ENCODE assay signal across 17 mouse cellular contexts in the genomic region with DNA sequence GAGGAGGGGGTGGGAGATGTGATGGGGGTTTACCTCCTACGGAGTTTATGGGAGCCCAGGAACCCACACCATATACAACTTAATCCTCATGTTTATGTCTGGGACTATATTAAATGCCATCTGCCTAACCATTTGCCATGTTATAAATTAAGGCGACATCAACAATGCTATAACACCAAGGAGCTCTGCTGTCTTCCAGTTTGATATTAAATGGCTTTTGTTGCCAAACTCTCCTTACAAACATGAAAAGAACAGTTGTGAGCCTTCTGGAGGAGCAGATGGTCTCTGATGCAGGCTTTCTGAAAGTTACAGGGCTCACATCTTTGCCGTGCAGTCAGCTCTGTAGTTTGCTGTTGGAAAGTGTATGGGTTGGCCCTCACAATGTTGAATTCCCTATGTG.
DNase-seq lines count a peak whose midpoint lies in the region; ATAC-seq and TF ChIP-seq lines count a peak whose summit lies in the region.
"Had no signal": no experiment of that assay in that cellular context is flagged by ENCODE, and none has a peak within 500 bp of the region (broad histone marks: within the 10 kb centered on the region; RNA-seq: fewer than 3 reads in every experiment).

No protein-coding gene starts in this region.

- no peak for TF ChIP-seq CTCF in brain, embryonic 14.5 days (IDR thresholded peaks at IDR 0.05; ENCODE audit: borderline replicate concordance, extremely low read depth, insufficient read depth, insufficient read length)
- no peak for TF ChIP-seq CTCF in thymus, adult 2 months (IDR thresholded peaks at IDR 0.05; ENCODE audit: borderline replicate concordance, control insufficient read depth, extremely low read depth, insufficient read depth, low read length, poor library complexity)

- H3K36me3 ChIP-seq in forebrain, embryonic 16.5 days (ENCODE audit: control insufficient read depth, insufficient read depth): no peaks in the 10 kb centered on the region
- H3K36me3 ChIP-seq in thymus, adult 2 months (ENCODE audit: control insufficient read depth, insufficient read depth, low read length): no peaks in the 10 kb centered on the region
- H3K36me3 ChIP-seq: hindbrain, embryonic 15.5 days had no signal

- no peak overlapping the region for H3K4me3 ChIP-seq in forebrain, embryonic 16.5 days (replicated peaks; ENCODE audit: low read length)
- H3K4me3 ChIP-seq in thymus, adult 2 months (ENCODE audit: control insufficient read depth, insufficient read depth, low read length): no peak overlapping the region
- H3K4me3 ChIP-seq: hindbrain, embryonic 15.5 days had no signal

- H3K9me3 ChIP-seq in forebrain, embryonic 16.5 days (ENCODE audit: control insufficient read depth, low read length): no peaks in the 10 kb centered on the region
- H3K9me3 ChIP-seq: hindbrain, embryonic 15.5 days had no signal

- peaks cover 18% of the 10 kb centered on the region; the same call in 1 of the 2 replicates for H3K27me3 ChIP-seq in forebrain, embryonic 16.5 days (replicated peaks; ENCODE audit: control insufficient read depth, insufficient read depth, low read length)
- H3K27me3 ChIP-seq in thymus, adult 2 months (ENCODE audit: control insufficient read depth, insufficient read depth, low read length): no peaks in the 10 kb centered on the region
- H3K27me3 ChIP-seq: hindbrain, embryonic 15.5 days had no signal

- WGBS in forebrain, embryonic 16.5 days: 54% methylated on average over 3 of the region's 3 CpGs
- WGBS in thymus, adult 2 months: 76% methylated on average over 3 of the region's 3 CpGs

- TF ChIP-seq POLR2A in brain, embryonic 14.5 days (IDR thresholded peaks at IDR 0.05; ENCODE audit: borderline replicate concordance, extremely low read depth, insufficient read depth, insufficient read length, poor library complexity, severe bottlenecking): no peak
- no peak for TF ChIP-seq POLR2A in thymus, adult 2 months (IDR thresholded peaks at IDR 0.05; ENCODE audit: control insufficient read depth, extremely low read depth, insufficient read depth, low read length, poor library complexity)

- peak; percentile 88 for ATAC-seq in forebrain, embryonic 16.5 days
- ATAC-seq: CD4-positive, CD25-positive, alpha-beta regulatory T cell, adult 4 months; intestine, postnatal 0 days had no signal

- peak; percentile 90 for DNase-seq in brain, embryonic 14.5 days (ENCODE audit: low read depth)
- peak; percentile 39 to 70 for DNase-seq in layer of hippocampus, adult 8-10 months (ENCODE audit: low spot score in 2 of 2)
- peak; percentile 25 to 35 for DNase-seq in right cerebral cortex, adult 2 months (ENCODE audit: low spot score in 2 of 2)
- no peak for DNase-seq in kidney, adult 11 months
- DNase-seq in Muller cell, postnatal 12 days (ENCODE audit: inconsistent ontology term): no peak
- no peak for DNase-seq in thymus, adult 2 months
- DNase-seq: adrenal gland, postnatal 14 days; cerebellum, postnatal 10 days; gastrocnemius, postnatal 14 days; heart, postnatal 10 days; kidney, postnatal 36 days; lung, postnatal 10 days had no signal

- no peaks in the 10 kb centered on the region for H3K4me1 ChIP-seq in forebrain, embryonic 16.5 days (replicated peaks; ENCODE audit: control insufficient read depth, insufficient read depth, low read length)
- no peaks in the 10 kb centered on the region for H3K4me1 ChIP-seq in thymus, adult 2 months (replicated peaks; ENCODE audit: control insufficient read depth, insufficient read depth, low read length)
- H3K4me1 ChIP-seq: hindbrain, embryonic 15.5 days had no signal

- no peak overlapping the region for H3K4me2 ChIP-seq in forebrain, embryonic 16.5 days (ENCODE audit: low read length)
- H3K4me2 ChIP-seq: hindbrain, embryonic 15.5 days had no signal

- H3K27ac ChIP-seq in forebrain, embryonic 16.5 days (ENCODE audit: low read length): no peak overlapping the region
- H3K27ac ChIP-seq in thymus, adult 2 months (ENCODE audit: control insufficient read depth, insufficient read depth, low read length): no peak overlapping the region
- H3K27ac ChIP-seq: hindbrain, embryonic 15.5 days; liver, embryonic 14.5 days had no signal

- no peak overlapping the region for H3K9ac ChIP-seq in forebrain, embryonic 16.5 days (replicated peaks; ENCODE audit: low read depth, low read length)
- H3K9ac ChIP-seq: hindbrain, embryonic 15.5 days; liver, embryonic 14.5 days had no signal

Comparison
In these comparisons a context has a peak if more than half of its experiments do, and no peak if none do; other contexts are left out.
1. DNase-seq: peak in brain, embryonic 14.5 days (single experiment), layer of hippocampus, adult 8-10 months (2 of 2) and right cerebral cortex, adult 2 months (2 of 2); none in kidney, adult 11 months (single experiment), Muller cell, postnatal 12 days (single experiment) and thymus, adult 2 months (single experiment).